Mouse (Mus musculus) midbrain, embryonic 11.5 days (tissue): Measurements from ENCODE around the gene Pou3f1. TPM values are rescaled to one million over a fixed set of nuclear protein-coding genes. Genes with fewer than 3 reads are reported as not detected.
A peak's percentile ranks its signal among the peaks of the same experiment; 100 is the strongest.

Source experiments
- ATAC-seq: fragments of 200-750 bp; cut with Nextera tagmentation; 2 replicates; pipeline ENCODE4 v1.8.0; 2017; ENCODE audit warnings: moderate TSS enrichment, moderate library complexity; ENCODE audit not compliant: low FRiP score
- DNase-seq: peaks from one replicate; pipeline ENCODE4 v3.0.0; 2015; ENCODE audit warnings: low spot score; ENCODE audit errors: missing footprints
- H3K27ac ChIP-seq: fragments of 300-500 bp; sonication (generic); 2 replicates; pipeline ENCODE4 v1.5.1; 2014; ENCODE audit warnings: low read depth, low read length
- H3K27me3 ChIP-seq: fragments of 300-500 bp; sonication (generic); 2 replicates; pipeline ENCODE4 v1.6.1; 2014; ENCODE audit warnings: mild to moderate bottlenecking, low read length, moderate library complexity, mixed read lengths; ENCODE audit not compliant: control insufficient read depth, insufficient read depth
- H3K36me3 ChIP-seq: fragments of 300-500 bp; sonication (generic); 2 replicates; pipeline ENCODE4 v1.6.1; 2014; ENCODE audit warnings: mild to moderate bottlenecking, low read length, moderate library complexity, mixed read lengths; ENCODE audit not compliant: control insufficient read depth, insufficient read depth
- H3K4me1 ChIP-seq: fragments of 300-500 bp; sonication (generic); 2 replicates; pipeline ENCODE4 v1.6.1; 2014; ENCODE audit warnings: low read length; ENCODE audit not compliant: control insufficient read depth, insufficient read depth
- H3K4me2 ChIP-seq: fragments of 300-500 bp; sonication (generic); 2 replicates; pipeline ENCODE4 v1.6.1; 2014; ENCODE audit warnings: mild to moderate bottlenecking, moderate library complexity
- H3K4me3 ChIP-seq: fragments of 300-500 bp; sonication (generic); 2 replicates; pipeline ENCODE4 v1.5.1; 2014; ENCODE audit warnings: low read depth, low read length
- H3K9ac ChIP-seq: fragments of 300-500 bp; sonication (generic); 2 replicates; pipeline ENCODE4 v1.6.1; 2014; ENCODE audit warnings: low read length
- H3K9me3 ChIP-seq: fragments of 300-500 bp; sonication (generic); 2 replicates; pipeline ENCODE4 v1.6.1; 2016; ENCODE audit warnings: low read length; ENCODE audit not compliant: control insufficient read depth
- WGBS: fragments of 180-500 bp; shearing (Covaris S2); extraction: QIAGEN DNeasy Blood & Tissue Kit; methylation state at CpG from one replicate; pipeline ENCODE4 v1.1.7; 2014; 5-methylcytosine and 5-hydroxymethylcytosine counted together
- polyA plus RNA-seq: library from polyadenylated mRNA; unstranded; fragments of >200 nt; fragmentation: Nextera tagmentation; extraction: Ambion mirVana; gene quantifications from 2 replicates; pipeline ENCODE4 v1.2.1, GENCODE M21; 2014

The Pou3f1 gene
- polyA plus RNA-seq, 1 experiment from 2014 or later, result 20.5 TPM

DNA sequence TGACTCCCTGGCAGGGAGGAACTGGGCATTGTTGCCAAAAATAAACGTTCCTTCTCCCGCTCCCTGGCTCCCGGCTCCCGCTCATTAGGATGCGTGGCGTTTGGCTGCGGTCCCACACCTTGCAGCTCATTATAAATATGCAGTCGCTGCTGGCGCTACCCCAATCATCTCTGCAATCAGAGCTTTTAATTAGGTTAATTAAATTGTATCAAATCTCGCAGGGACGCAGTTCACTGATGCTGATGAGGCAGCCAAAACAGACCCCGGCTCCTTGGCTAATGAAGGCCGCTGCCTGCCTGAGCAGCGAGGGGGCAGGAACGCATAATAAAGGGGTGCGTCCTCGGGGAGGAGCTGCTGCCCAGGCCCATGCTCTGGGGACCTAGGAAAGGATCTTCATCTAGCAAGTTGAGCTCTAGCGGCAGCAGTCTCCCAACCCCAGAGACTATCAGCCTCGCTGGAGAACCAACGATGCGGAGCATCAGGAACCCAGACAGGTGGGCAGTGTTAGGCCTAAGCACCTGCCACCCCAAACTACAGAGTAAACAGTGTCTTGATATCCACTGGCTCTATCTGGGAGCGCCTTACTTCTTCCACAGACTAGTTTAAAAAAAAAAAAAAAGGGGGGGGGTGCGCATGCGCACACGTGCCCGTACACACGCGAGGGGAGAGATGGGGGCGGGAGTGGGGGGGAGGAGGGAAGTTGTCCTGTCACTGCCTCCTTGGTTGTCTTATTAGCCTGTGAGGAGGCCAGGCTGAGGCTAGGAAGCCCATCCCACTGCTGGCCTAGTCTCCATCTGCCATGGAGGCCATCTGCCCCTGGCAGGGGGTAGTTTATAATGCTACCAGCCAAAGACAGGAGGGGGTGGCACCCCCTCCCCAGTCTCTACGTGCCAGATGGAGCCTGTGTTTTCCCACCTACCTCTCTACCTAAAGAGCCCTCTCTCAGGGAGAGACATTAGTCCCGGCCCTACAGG, 16.0 kb downstream of the Pou3f1 start:
- Histone ChIP-seq H3K9me3 (no peaks in the 10 kb centered on the region), H3K27ac (no peak overlapping the region), H3K36me3 (no peaks in the 10 kb centered on the region), H3K9ac (peak overlapping the region; percentile 32), H3K4me3 (0 out of 2 replicates have a peak overlapping the region, but pooled peaks have one; percentile 9), H3K4me1 (peaks cover 44% of the 10 kb centered on the region), H3K27me3 (no peaks in the 10 kb centered on the region; the same call in none of the 2 replicates), H3K4me2 (peak overlapping the region; percentile 44)
- ATAC-seq, result peak; percentile 40
- DNase-seq, result peak; percentile 93
- 4% methylated on average over 25 of the region's 31 CpGs for WGBS

DNA sequence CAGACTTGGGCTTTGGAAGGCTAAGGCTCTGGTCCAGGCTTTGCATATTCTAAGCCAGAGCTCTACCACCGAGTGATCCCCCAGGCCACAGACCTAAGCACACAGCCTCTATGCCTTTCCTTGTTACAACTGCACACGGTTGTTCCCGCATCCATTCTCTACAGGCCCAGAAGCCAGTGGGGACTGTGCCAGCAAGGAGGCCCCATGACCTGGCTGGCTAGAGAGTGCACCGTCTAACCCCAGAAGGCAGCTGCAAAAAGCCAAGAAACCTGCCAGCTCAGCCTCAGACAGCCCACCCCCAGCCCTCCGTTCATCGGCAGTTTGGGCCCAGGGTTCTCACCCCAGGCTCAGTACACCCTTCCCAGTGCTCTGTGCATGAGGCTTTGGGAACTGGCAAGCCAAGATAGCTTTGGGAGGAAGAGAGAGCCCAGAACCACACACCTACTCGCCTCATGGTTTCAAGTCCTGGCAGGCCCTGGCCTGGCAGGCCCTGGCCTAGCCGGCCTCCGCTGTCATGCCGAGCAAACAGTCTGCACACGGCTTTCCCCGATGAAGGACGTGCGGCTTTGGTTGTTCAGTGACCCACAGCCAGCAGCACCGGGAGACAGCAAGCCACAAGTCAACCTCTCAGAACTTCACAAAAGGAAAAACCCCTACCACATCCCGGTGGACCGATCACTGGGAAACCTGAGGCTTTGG, 17.9 kb downstream of the Pou3f1 start:
- H3K4me1 ChIP-seq, result peaks cover 29% of the 10 kb centered on the region
- whole genome bisulfite sequencing, result 37% methylated on average over 17 of the region's 17 CpGs
- H3K4me2 ChIP-seq, result no peak overlapping the region
- peak overlapping the region; percentile 42; the same call in 1 of the 2 replicates for H3K9ac ChIP-seq
- H3K4me3 ChIP-seq, result no peak overlapping the region
- H3K27me3 ChIP-seq, result no peaks in the 10 kb centered on the region; the same call in none of the 2 replicates
- H3K27ac ChIP-seq, result peak overlapping the region; percentile 35; the same call in 1 of the 2 replicates
- no peaks in the 10 kb centered on the region for H3K36me3 ChIP-seq
- no peaks in the 10 kb centered on the region for H3K9me3 ChIP-seq
- peak; percentile 38 for ATAC-seq
- DNase-seq, result peak; percentile 89

DNA sequence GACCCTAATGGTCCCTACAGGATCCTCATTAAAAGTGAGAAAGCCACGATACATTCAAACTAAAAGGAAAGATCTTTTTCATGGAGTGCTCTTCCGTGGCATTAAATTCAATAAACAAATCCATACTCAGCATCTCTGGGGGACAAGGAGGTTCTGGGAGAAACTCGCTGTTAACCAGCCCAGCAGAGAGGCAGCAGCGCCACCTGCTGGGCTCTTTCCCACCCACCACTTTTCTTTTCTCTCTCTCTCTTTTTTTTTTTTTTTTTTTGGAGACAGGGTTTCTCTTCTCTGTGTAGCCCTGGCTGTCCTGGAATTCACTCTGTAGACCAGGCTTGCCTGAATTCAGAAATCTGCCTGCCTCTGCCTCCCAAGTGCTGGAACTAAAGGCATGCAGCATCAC, 18.4 kb downstream of the Pou3f1 start:
- no peak overlapping the region for H3K4me3 ChIP-seq
- H3K4me1 ChIP-seq, result peaks cover 29% of the 10 kb centered on the region
- DNase-seq, result peak; percentile 99

DNA sequence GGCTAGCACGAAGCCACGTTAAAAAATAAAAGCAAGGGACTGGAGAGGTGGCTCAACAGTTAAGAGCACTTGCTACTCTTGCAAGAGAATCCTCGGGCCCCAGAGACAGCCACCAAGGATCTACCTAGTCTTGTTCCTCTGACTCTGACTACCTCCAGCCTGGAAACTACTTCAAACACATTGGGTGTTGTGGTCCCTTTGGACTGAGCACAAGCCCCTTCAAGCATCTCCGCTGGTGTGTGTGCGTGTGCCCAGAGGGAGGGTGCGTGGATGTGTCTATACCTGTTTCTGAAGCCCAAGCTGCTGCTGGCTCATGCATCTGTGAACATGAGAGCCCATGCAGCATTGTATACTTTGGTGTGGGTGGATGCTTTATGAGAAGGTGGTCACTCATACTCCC, 19.4 kb downstream of the Pou3f1 start:
- Histone ChIP-seq H3K4me3 (no peak overlapping the region), H3K27ac (no peak overlapping the region), H3K27me3 (no peaks in the 10 kb centered on the region; the same call in 1 of the 2 replicates), H3K36me3 (no peaks in the 10 kb centered on the region), H3K9me3 (no peaks in the 10 kb centered on the region), H3K9ac (no peak overlapping the region), H3K4me2 (no peak overlapping the region), H3K4me1 (peaks cover 29% of the 10 kb centered on the region)
- WGBS, result 90% methylated on average over 6 of the region's 6 CpGs
- DNase-seq (no peak), ATAC-seq (no peak)

More for the DNA sequence above, 18.4 kb downstream of the Pou3f1 start:
- Histone ChIP-seq H3K27me3 (no peaks in the 10 kb centered on the region; the same call in none of the 2 replicates), H3K27ac (peak overlapping the region; percentile 35; the same call in 1 of the 2 replicates), H3K9me3 (no peaks in the 10 kb centered on the region), H3K9ac (no peak overlapping the region), H3K4me2 (no peak overlapping the region), H3K36me3 (no peaks in the 10 kb centered on the region)
- 0% methylated on average over 4 of the region's 4 CpGs for WGBS
- ATAC-seq, result 0 out of 2 replicates have a peak, but pooled peaks have one; percentile 8

DNA sequence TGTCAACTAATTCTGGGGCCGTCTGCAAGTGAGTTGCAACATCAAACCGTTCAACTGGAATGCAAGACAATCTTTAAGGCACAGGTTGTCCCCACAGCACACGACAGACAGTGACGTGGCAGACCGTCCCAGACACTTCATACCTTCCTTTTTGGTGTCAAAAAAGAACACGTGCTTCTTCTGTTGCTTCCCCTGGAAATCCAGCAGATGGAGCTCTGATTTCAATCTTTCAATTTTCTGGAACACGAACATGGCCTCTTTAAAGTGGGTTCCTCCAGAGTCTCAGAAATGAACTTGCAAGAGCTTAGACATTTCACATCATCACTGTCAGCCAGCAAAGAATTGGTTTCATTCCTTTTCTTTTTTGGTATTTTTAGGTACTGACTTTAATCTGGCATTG, 25.7 kb downstream of the Pou3f1 start:
- DNase-seq (no peak), ATAC-seq (no peak)
- H3K27ac ChIP-seq, result no peak overlapping the region
- 67% methylated on average over 7 of the region's 7 CpGs for WGBS
- peaks cover 3% of the 10 kb centered on the region; the same call in 1 of the 2 replicates for H3K36me3 ChIP-seq
- no peak overlapping the region for H3K4me2 ChIP-seq
- H3K9me3 ChIP-seq, result no peaks in the 10 kb centered on the region
- no peak overlapping the region for H3K9ac ChIP-seq
- no peak overlapping the region for H3K4me3 ChIP-seq
- H3K27me3 ChIP-seq, result no peaks in the 10 kb centered on the region
- H3K4me1 ChIP-seq, result no peaks in the 10 kb centered on the region

- no peaks in the 10 kb centered on the region for H3K4me1 ChIP-seq
- ATAC-seq (no peak), DNase-seq (no peak)
- H3K27me3 ChIP-seq, result no peaks in the 10 kb centered on the region
- H3K36me3 ChIP-seq, result peaks cover 3% of the 10 kb centered on the region; the same call in 1 of the 2 replicates
- 88% methylated on average over 4 of the region's 4 CpGs for WGBS
- no peak overlapping the region for H3K4me2 ChIP-seq
- H3K9ac ChIP-seq, result no peak overlapping the region
- no peak overlapping the region for H3K4me3 ChIP-seq
- H3K27ac ChIP-seq, result no peak overlapping the region
- no peaks in the 10 kb centered on the region for H3K9me3 ChIP-seq
These were observed 26.9 kb downstream of the Pou3f1 start for GRCm38 (mm10) chr4:124683474-124683873.

DNA sequence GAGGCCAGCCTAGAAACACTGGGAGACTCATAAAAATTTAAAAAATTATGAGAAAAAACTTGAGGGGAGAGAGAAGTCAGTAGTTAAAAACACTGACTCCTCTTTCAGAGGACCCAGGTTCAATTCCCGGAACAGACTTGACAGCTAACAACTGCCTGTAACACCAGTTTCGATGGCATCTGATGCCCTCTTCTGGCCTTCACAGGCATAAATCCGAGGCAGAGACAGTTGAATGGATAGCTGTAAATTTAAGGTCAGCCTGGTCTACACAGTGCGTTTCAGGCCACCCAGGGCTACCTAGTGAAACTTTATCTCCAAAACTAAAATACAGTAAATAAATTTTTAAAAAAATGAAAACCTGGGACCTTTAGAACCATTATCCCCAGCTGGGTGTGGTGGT, 28.4 kb downstream of the Pou3f1 start:
- no peak overlapping the region for H3K4me3 ChIP-seq
- no peak overlapping the region for H3K27ac ChIP-seq
- no peaks in the 10 kb centered on the region for H3K27me3 ChIP-seq
- no peak overlapping the region for H3K9ac ChIP-seq
- no peaks in the 10 kb centered on the region for H3K9me3 ChIP-seq
- no peak for ATAC-seq
- no peaks in the 10 kb centered on the region for H3K4me1 ChIP-seq
- H3K36me3 ChIP-seq, result peaks cover 3% of the 10 kb centered on the region; the same call in 1 of the 2 replicates
- DNase-seq, result no peak
- H3K4me2 ChIP-seq, result no peak overlapping the region
- 81% methylated on average over 4 of the region's 4 CpGs for WGBS

DNA sequence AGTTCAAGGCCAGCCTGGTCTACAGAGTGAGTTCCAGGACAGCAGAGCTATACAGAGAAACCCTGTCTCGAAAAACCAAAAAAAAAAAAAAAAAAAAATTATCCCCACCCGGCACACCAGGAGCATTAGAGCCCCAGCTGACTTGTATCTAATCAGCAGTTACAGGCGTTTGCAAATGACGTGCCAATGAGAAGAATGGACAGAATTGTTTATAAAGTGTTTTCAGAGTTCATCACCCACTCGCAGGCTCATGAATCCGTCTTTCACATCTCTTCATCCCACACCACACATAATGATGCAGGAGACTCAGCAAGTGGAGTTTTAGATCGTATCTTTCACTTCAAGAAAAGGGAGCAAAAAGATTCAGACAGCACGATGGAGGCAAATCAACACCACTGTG, 28.8 kb downstream of the Pou3f1 start:
- DNase-seq, result no peak
- H3K36me3 ChIP-seq, result peaks cover 3% of the 10 kb centered on the region; the same call in 1 of the 2 replicates

More for the DNA sequence above, 28.8 kb downstream of the Pou3f1 start:
- no peaks in the 10 kb centered on the region for H3K4me1 ChIP-seq
- no peak for ATAC-seq
- no peak overlapping the region for H3K27ac ChIP-seq
- no peak overlapping the region for H3K4me2 ChIP-seq
- no peaks in the 10 kb centered on the region for H3K27me3 ChIP-seq
- WGBS, result 92% methylated on average over 8 of the region's 8 CpGs
- no peak overlapping the region for H3K4me3 ChIP-seq
- H3K9ac ChIP-seq, result no peak overlapping the region
- H3K9me3 ChIP-seq, result no peaks in the 10 kb centered on the region
